ENCODE assay signal across 15 mouse cellular contexts in genomic region chr1:176986990-176987740, GRCm38 (mm10).
DNase-seq lines count a peak whose midpoint lies in the region; ATAC-seq and TF ChIP-seq lines count a peak whose summit lies in the region.
"Had no signal": no experiment of that assay in that cellular context is flagged by ENCODE, and none has a peak within 500 bp of the region (broad histone marks: within the 10 kb centered on the region; RNA-seq: fewer than 3 reads in every experiment).

No protein-coding gene starts in this region.

- 45% methylated on average over 6 of the region's 6 CpGs for WGBS in forebrain, postnatal 0 days
- WGBS in forebrain, embryonic 12.5 days = 79% methylated on average over 6 of the region's 6 CpGs
- WGBS in midbrain, embryonic 15.5 days = 65% methylated on average over 6 of the region's 6 CpGs
- WGBS in midbrain, embryonic 11.5 days = 78% methylated on average over 6 of the region's 6 CpGs
- WGBS in midbrain, postnatal 0 days = 66% methylated on average over 6 of the region's 6 CpGs

- peak; percentile 52 for DNase-seq in forebrain, postnatal 0 days
- no peak for DNase-seq in layer of hippocampus, adult 2 months (ENCODE audit: low spot score in 2 of 2)
- no peak for DNase-seq in layer of hippocampus, adult 18-20 months (ENCODE audit: low spot score in 2 of 2)
- DNase-seq in midbrain, embryonic 11.5 days (ENCODE audit: low spot score, missing footprints) = no peak
- peak; percentile 63 for DNase-seq in midbrain, postnatal 0 days (ENCODE audit: low spot score)
- DNase-seq in yolk sac, embryonic 10.5 days (ENCODE audit: low spot score) = no peak
- DNase-seq: adrenal gland, postnatal 36 days; kidney, adult 8-10 months; right cerebral cortex, adult 18-20 months; thymus, adult 18-20 months had no signal

- H3K27ac ChIP-seq in forebrain, postnatal 0 days (ENCODE audit: low read depth, low read length) = no peak overlapping the region; the same call in 1 of the 2 replicates
- H3K27ac ChIP-seq in forebrain, embryonic 12.5 days = no peak overlapping the region
- H3K27ac ChIP-seq in layer of hippocampus, adult 2 months = peak overlapping the region; percentile 76
- no peak overlapping the region for H3K27ac ChIP-seq in midbrain, embryonic 15.5 days
- H3K27ac ChIP-seq in midbrain, embryonic 11.5 days (ENCODE audit: low read depth, low read length) = no peak overlapping the region
- no peak overlapping the region for H3K27ac ChIP-seq in midbrain, postnatal 0 days (ENCODE audit: low read depth, low read length)
- H3K27ac ChIP-seq: liver, embryonic 14.5 days; neural tube, embryonic 13.5 days had no signal

- no peak overlapping the region for H3K4me2 ChIP-seq in forebrain, postnatal 0 days (ENCODE audit: low read depth)
- no peak overlapping the region for H3K4me2 ChIP-seq in forebrain, embryonic 12.5 days
- no peak overlapping the region for H3K4me2 ChIP-seq in midbrain, embryonic 15.5 days
- H3K4me2 ChIP-seq in midbrain, embryonic 11.5 days = no peak overlapping the region
- H3K4me2 ChIP-seq in midbrain, postnatal 0 days (ENCODE audit: low read depth, low read length, poor library complexity, severe bottlenecking) = no peak overlapping the region
- H3K4me2 ChIP-seq: neural tube, embryonic 13.5 days had no signal

- H3K9ac ChIP-seq in forebrain, postnatal 0 days = no peak overlapping the region
- no peak overlapping the region for H3K9ac ChIP-seq in forebrain, embryonic 12.5 days
- H3K9ac ChIP-seq in midbrain, embryonic 15.5 days = no peak overlapping the region
- no peak overlapping the region for H3K9ac ChIP-seq in midbrain, embryonic 11.5 days (ENCODE audit: low read length)
- H3K9ac ChIP-seq in midbrain, postnatal 0 days (replicated peaks; ENCODE audit: low read length, poor library complexity, severe bottlenecking) = no peak overlapping the region
- H3K9ac ChIP-seq: liver, embryonic 14.5 days; neural tube, embryonic 13.5 days had no signal

- no peaks in the 10 kb centered on the region for H3K36me3 ChIP-seq in forebrain, postnatal 0 days (ENCODE audit: insufficient read depth)
- no peaks in the 10 kb centered on the region for H3K36me3 ChIP-seq in forebrain, embryonic 12.5 days (replicated peaks)
- H3K36me3 ChIP-seq in midbrain, embryonic 15.5 days (replicated peaks) = no peaks in the 10 kb centered on the region
- no peaks in the 10 kb centered on the region; the same call in 1 of the 2 replicates for H3K36me3 ChIP-seq in midbrain, embryonic 11.5 days (ENCODE audit: control insufficient read depth, insufficient read depth, low read length)
- H3K36me3 ChIP-seq in midbrain, postnatal 0 days (ENCODE audit: insufficient read depth, low read length) = no peaks in the 10 kb centered on the region
- H3K36me3 ChIP-seq: neural tube, embryonic 13.5 days had no signal

- no peaks in the 10 kb centered on the region; the same call in none of the 2 replicates for H3K4me1 ChIP-seq in forebrain, postnatal 0 days (ENCODE audit: insufficient read depth)
- H3K4me1 ChIP-seq in forebrain, embryonic 12.5 days = peaks cover 43% of the 10 kb centered on the region
- peaks cover 26% of the 10 kb centered on the region for H3K4me1 ChIP-seq in midbrain, embryonic 15.5 days
- peaks cover 15% of the 10 kb centered on the region for H3K4me1 ChIP-seq in midbrain, embryonic 11.5 days (ENCODE audit: control insufficient read depth, insufficient read depth, low read length)
- H3K4me1 ChIP-seq in midbrain, postnatal 0 days (ENCODE audit: insufficient read depth, low read length) = no peaks in the 10 kb centered on the region

- no peak for TF ChIP-seq CTCF in forebrain, postnatal 0 days (IDR thresholded peaks at IDR 0.05; ENCODE audit: low read depth)
- TF ChIP-seq CTCF in layer of hippocampus, adult 2 months (conservative IDR thresholded peaks at IDR 0.05) = no peak
- TF ChIP-seq CTCF in midbrain, postnatal 0 days (IDR thresholded peaks at IDR 0.05) = no peak

- no peaks in the 10 kb centered on the region for H3K9me3 ChIP-seq in forebrain, postnatal 0 days (ENCODE audit: low read length)
- no peaks in the 10 kb centered on the region for H3K9me3 ChIP-seq in forebrain, embryonic 12.5 days
- no peaks in the 10 kb centered on the region for H3K9me3 ChIP-seq in midbrain, embryonic 15.5 days
- no peaks in the 10 kb centered on the region for H3K9me3 ChIP-seq in midbrain, embryonic 11.5 days (ENCODE audit: control insufficient read depth, low read length)
- no peaks in the 10 kb centered on the region for H3K9me3 ChIP-seq in midbrain, postnatal 0 days (ENCODE audit: low read length)
- H3K9me3 ChIP-seq: neural tube, embryonic 13.5 days had no signal

- H3K4me3 ChIP-seq in forebrain, postnatal 0 days (ENCODE audit: low read depth, low read length) = no peak overlapping the region
- no peak overlapping the region for H3K4me3 ChIP-seq in forebrain, embryonic 12.5 days (replicated peaks)
- no peak overlapping the region for H3K4me3 ChIP-seq in layer of hippocampus, adult 2 months
- H3K4me3 ChIP-seq in midbrain, embryonic 15.5 days = no peak overlapping the region
- H3K4me3 ChIP-seq in midbrain, embryonic 11.5 days (ENCODE audit: low read depth, low read length) = no peak overlapping the region
- H3K4me3 ChIP-seq in midbrain, postnatal 0 days (ENCODE audit: low read depth, low read length) = no peak overlapping the region
- H3K4me3 ChIP-seq: erythroblast, embryonic 14.5 days; neural tube, embryonic 13.5 days had no signal

- ATAC-seq in forebrain, postnatal 0 days = peak; percentile 28
- ATAC-seq in forebrain, embryonic 12.5 days (ENCODE audit: low FRiP score) = no peak
- 0 out of 2 replicates have a peak, but pooled peaks have one; percentile 9 for ATAC-seq in midbrain, embryonic 15.5 days (replicated peaks)
- no peak for ATAC-seq in midbrain, embryonic 11.5 days (ENCODE audit: low FRiP score)
- no peak for ATAC-seq in midbrain, postnatal 0 days (ENCODE audit: low FRiP score)

- no peaks in the 10 kb centered on the region for H3K27me3 ChIP-seq in forebrain, postnatal 0 days (ENCODE audit: insufficient read depth, low read length)
- peaks cover 4% of the 10 kb centered on the region; the same call in 1 of the 2 replicates for H3K27me3 ChIP-seq in forebrain, embryonic 12.5 days
- H3K27me3 ChIP-seq in midbrain, embryonic 15.5 days (replicated peaks) = no peaks in the 10 kb centered on the region
- no peaks in the 10 kb centered on the region for H3K27me3 ChIP-seq in midbrain, embryonic 11.5 days (ENCODE audit: control insufficient read depth, insufficient read depth, low read length)
- no peaks in the 10 kb centered on the region for H3K27me3 ChIP-seq in midbrain, postnatal 0 days (ENCODE audit: insufficient read depth, low read length)
- H3K27me3 ChIP-seq: neural tube, embryonic 13.5 days had no signal

Comparison
In these comparisons a context has a peak if more than half of its experiments do, and no peak if none do; other contexts are left out.
1. ATAC-seq: peak in forebrain, postnatal 0 days (single experiment) and midbrain, embryonic 15.5 days (single experiment); none in forebrain, embryonic 12.5 days (single experiment), midbrain, embryonic 11.5 days (single experiment) and midbrain, postnatal 0 days (single experiment).
2. DNase-seq: peak in forebrain, postnatal 0 days (single experiment) and midbrain, postnatal 0 days (single experiment); none in layer of hippocampus, adult 2 months (0 of 2), layer of hippocampus, adult 18-20 months (0 of 2), midbrain, embryonic 11.5 days (single experiment) and yolk sac, embryonic 10.5 days (single experiment).